Mouse (Mus musculus) left cerebral cortex, postnatal 10 days (tissue): ENCODE results near the gene Ccdc93. TPM values are rescaled to one million over a fixed set of nuclear protein-coding genes. Genes with fewer than 3 reads are reported as not detected.

ENCODE experiments used
- DNase-seq, 2 experiments: peaks; one replicate each; pipeline ENCODE4 v3.0.0; 2021 to 2022; ENCODE audit warnings: low spot score in 2 of 2, mixed read lengths in 1 of 2; ENCODE audit errors: extremely low spot score in 1 of 2
- intact Hi-C: fragments of 180-260 bp; cut with DNase I; formaldehyde crosslinking; loops from one replicate; pipeline ENCODE4 v1.15.1; 2025
- total RNA-seq, 2 experiments: library from RNA; stranded (reverse); gene quantifications; 2 replicates each; pipeline ENCODE4 v1.2.3; 2021

The Ccdc93 gene
- total RNA-seq, 2 experiments from 2014 or later, result 22.8 to 23.1 TPM

DNA sequence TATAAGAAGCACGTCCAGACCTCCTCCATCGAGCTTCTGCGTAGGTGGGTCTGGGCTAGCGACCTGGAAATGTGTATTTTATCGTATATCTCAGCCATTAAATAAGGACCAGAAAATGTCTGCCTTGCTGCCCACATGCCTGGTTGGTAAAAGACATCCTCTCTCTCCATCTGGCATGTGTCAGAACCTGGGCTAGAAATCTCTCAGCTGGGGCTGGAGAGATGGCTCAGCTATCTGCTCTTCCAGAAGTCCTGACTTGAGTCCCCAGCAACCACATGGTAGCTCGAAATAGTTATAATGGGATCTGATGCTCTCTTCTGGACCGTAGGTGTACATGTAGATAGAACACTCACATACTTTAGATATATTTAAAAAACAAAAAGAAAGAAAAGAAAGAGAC, 5.1 kb downstream of the Ccdc93 start:
- no peak for DNase-seq
- intact Hi-C loops, result no loop called here

DNA sequence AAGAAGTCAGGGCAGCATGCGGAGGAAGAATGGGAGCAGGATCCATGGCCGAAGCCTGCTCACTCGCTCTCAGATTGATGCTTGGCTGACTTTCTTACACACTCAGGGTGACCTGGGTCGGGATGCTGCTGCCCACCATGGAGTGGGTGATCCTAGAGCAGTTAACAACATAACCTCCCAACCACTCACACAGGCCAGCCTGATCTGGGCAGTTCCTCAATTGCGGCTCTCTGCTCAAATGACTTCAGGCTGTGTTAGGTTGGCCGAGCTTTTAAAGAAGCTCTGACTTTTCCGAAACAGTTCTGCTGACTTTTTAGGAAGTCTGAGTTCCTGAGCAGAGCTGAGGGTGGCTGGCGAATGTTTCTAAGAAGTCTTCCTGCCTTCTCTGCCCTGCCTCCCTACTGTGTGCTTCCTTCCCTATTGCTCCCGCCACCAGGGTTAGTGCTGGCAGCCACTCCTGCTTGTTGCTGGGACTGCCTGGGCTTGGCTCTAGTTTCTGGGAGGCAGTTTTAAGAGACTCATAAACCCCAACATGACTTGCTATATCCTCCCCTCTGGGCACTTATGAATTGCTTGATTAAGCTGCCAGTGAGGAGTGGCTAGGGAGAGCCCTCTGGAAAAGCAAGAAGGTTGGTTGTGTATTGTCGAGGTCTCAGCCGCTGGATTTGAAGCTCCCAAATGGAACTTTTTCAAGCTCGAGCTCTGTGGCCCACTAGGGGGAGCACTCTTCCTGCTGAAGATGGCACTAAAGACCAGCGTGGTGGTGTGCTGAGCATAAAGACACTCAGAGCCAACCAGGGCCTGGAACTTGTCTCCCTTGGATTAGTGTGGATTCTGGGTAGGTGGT, 9.9 kb downstream of the Ccdc93 start:
- intact Hi-C loops, result loop anchor here (5.0 kb wide), 2 partner anchors 52 to 107 kb away; no protein-coding TSS in a partner anchor
- peak; percentile 59 to 76 for DNase-seq

DNA sequence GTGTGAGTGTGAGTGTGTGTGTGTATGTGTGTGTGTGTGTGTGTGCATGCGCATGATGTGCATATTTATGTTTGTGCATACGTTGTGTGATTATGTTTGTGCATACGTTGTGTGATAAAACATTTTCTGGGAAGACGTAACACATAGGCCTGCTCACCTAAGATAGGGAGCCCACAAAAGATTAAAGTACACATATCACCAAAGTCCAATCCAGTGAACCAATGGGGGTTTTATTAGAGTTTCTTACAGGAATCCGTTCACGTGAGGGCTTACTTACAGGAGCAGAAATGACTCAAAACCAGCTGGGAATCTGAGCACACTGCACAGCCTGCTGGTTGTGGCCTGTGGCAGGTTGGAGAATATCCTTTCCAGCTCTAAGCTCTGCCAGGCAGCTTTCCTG, 13.3 kb downstream of the Ccdc93 start:
- intact Hi-C loops, result loop anchor here (5.0 kb wide), 2 partner anchors 48 to 103 kb away; no protein-coding TSS in a partner anchor

DNA sequence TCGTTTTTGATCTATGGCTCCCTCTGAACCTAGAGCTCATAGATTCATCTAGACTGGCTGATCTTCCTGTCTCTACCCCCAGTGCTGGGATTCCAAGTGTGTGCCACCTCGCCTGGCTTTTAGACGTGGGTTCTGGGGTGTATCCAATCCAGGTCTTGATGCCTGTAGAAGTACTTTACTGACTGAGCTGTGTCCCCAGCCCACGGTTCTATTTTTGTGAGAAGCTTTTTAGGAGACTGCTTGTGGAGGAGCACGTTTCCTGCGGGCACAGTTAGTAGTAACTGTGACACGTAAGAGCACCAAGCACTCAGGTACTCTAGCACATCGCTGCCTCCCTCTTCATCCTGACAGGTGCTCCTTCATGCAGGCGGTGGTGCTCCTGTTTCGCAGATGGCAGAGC, 16.4 kb downstream of the Ccdc93 start:
- no peak for DNase-seq
- intact Hi-C loops, result no loop called here

More for the DNA sequence above, 13.3 kb downstream of the Ccdc93 start:
- DNase-seq, result no peak

DNA sequence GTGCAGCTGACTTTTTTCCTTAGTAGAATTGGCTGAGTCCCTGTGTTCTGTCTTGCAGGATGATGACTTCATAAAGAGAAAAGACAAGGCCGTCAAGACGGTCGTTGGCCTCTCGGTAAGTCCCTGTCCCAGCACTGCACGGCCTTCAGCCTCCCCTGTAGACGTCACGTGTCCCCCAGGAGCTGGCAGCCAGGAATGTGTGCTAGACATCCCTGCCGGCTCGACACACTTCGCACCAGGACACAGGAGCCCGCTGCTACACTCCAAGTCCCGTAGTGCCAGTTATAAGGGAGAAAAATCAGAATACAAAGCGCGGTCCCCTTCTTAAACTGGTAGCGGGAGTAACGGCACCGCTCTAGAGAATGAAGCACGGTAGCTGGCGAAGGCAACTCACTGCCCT, 17.3 kb downstream of the Ccdc93 start:
- intact Hi-C loops, result no loop called here
- no peak for DNase-seq

DNA sequence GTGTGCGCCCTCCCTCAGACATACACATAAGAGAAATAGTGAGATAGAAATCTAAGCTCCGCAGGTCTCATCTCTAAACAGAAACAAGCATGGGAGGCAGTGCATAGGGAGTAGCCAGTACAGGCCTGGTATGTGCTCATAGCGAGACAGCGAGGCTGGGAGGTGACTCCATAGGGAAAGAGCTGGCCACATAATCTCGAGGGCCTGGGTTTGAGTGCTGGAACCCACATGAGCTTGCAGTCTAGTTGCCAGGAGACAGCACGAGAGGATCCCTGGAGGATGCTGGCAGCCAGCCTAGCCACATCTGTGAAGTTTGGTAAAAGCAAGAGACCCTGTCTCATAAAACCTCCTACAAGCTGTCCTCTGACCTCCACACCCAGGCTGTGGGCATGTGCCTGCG, 20.2 kb downstream of the Ccdc93 start:
- intact Hi-C loops, result no loop called here
- no peak for DNase-seq

DNA sequence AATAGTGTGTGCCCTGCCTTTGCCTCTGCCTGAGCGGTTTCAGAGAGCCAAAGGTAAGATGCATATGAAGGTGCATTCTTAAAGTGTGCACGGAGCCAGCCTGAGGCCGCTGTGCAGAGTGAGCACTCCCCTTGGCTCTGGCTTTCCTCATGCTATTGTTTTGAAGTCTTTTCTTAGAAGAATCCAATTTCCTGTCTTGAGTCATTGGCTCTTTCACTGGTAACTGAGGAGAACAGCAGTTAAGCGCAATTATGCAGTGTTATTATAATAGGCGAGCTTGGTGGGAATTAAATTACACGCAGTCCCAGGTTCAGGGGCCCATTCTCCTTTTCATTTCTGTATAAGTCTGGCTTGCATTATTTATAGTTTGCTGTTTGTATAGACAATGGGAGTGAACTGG, 21.6 kb downstream of the Ccdc93 start:
- DNase-seq, result no peak
- intact Hi-C loops, result no loop called here

DNA sequence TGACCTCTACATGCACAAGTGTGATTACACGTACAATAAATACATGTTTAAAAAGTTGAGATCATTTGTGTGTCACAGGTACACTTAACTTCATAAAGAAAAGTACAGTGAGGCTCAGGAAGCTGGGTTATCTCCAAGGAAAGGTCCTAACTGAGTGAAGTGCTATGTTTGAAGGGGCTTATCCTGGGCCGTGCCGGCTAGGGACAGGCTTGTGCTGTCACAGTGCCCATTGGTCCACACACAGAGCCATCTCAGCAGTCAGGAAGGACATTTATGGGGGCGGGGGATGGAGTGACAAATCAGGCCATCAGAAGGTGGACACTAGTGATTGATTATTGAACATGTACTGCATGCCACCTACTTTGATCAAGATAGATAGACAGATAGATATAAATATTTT, 22.2 kb downstream of the Ccdc93 start:
- intact Hi-C loops, result no loop called here
- no peak for DNase-seq

DNA sequence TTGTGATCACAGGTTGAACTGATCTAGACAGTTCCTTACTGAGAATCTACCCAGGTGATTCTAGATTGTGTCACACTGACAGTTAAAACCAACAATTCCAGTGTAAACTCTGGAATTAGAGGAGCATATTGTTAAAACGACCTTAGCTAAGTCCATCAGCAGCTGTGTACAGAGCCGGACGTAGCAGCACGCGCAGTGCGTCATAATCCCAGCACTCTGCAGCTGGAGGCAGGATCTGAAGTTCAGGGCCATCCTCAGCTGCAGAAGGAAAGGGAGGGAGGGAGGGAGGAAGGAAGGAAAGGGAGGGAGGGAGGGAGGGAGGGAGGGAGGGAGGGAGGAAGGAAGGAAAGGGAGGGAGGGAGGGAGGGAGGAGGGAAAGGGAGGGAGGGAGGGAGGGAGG, 24.1 kb downstream of the Ccdc93 start:
- intact Hi-C loops, result no loop called here
- no peak for DNase-seq

DNA sequence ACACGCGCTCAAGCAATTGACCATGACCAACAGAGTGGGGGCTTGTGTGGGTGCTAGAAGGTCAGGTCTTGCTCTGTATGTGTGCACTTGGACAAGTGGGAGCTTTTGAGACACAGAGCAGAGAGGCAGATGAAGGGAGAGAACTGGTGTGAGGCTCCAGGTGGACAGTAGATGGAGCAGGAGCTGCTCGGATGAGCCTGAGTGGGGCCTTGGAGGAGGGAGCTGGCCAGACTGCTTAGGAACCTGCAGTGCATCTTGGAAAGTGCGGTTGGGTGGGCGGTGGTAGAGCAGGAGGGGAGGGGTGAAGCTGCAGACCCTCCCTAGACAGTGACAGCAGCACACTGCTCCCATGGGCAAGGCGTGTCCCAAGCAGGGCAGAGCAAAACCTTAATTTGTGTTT, 29.2 kb downstream of the Ccdc93 start:
- peak in 1 of 2 experiments; percentile 53 for DNase-seq
- intact Hi-C loops, result loop anchor here (10.0 kb wide), 1 partner anchor 95 kb away; no protein-coding TSS in a partner anchor

DNA sequence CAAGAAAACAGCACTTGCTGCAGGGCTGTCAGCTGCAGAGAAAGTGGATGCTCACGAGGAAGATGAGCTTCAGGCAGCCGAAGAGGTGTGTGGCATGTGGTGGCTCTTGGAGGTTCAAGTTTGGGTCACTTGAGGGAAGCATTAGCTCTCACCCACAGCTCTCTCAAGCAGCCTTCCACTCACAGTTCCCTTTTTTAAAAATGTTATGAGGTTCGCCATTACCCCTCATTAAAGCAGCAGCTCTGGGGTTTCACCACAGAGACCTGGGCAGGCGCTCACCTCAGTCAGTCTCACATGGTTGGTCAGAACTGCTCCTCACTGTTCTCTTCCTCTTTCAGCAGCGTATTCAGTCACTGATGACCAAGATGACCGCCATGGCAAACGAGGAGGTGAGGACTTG, 31.0 kb downstream of the Ccdc93 start:
- intact Hi-C loops, result loop anchor here (10.0 kb wide), 1 partner anchor 93 kb away; no protein-coding TSS in a partner anchor
- no peak for DNase-seq

DNA sequence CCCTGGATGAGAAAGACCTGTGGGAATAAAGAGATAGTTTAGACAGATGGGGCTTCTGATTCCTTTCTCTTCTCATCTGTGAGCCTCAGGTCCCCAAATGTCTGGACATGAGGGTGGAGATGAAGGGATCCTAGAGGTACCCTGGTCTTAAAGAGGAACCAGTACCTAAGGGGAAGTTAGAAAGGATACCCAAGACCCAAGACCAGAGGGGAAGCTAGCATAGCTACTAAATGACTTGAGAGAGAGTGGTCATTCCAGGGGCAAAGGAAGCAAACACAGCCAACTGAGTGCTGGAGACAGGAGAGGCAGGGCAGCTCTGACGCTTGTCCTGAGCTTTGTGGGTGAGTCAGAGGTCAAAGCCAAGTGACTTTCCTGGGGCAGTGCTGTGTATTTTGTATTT, 31.8 kb downstream of the Ccdc93 start:
- intact Hi-C loops, result loop anchor here (10.0 kb wide), 1 partner anchor 92 kb away; no protein-coding TSS in a partner anchor
- no peak for DNase-seq

DNA sequence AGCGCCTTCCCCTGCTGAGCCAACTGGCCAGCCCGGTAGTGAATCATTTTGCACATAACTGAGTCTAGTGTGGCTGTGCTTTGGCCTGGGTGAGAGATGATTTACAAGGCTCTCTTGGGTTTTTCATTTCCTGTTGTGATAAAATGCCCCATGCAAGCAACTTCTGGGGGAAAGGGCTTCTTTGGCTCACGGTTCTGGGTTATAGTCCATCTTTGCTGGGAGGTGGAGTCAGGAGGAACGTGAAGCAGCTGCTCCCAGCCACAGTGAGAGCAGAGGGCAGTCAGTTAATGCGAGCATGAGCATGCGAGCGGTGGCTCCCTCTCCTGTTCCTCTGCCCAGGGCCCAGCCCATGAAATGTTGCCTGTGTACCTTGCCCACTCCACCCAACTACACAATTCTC, 33.0 kb downstream of the Ccdc93 start:
- no peak for DNase-seq
- intact Hi-C loops, result loop anchor here (10.0 kb wide), 1 partner anchor 91 kb away; no protein-coding TSS in a partner anchor

DNA sequence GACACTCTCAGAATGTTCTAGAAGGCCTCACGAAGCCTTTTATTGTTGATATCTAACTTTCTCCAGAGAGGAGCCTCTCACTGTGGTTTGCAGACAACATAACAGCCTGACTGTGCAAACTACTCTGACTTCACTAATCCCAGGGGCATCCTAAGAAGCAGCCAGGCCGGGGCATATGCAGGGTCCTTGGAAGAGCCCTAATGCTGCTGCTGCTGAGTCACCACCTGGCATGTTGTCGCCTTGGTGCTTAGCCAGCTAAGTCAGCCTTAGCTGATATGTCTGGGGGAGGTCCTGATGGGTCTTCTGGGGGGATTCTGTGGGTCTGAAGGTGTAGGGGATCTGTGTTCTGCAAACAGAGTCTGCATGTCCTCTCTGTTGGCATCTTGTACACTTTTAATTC, 35.4 kb downstream of the Ccdc93 start:
- no peak for DNase-seq
- intact Hi-C loops, result loop anchor here (10.0 kb wide), 1 partner anchor 89 kb away; no protein-coding TSS in a partner anchor

DNA sequence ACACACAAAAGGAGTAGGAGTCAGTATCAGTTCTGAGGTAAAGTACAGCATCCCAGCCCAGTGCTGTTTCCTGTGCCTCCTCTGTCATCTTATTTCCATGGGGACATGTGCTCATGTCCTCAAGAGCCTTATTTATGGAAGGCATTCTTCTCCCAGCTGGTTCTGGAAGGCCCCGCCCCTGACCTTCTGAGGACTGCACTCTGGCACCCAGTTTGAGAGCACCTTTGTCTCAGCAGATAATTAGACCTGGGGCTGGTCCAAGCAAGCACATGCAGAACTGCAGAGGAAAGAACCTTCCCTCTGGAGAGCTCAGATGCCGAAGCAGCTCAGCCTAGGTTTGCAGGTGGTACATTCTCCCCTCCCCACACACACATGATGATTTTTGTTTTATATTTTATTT, 37.4 kb downstream of the Ccdc93 start:
- no peak for DNase-seq
- intact Hi-C loops, result loop anchor here (10.0 kb wide), 1 partner anchor 87 kb away; no protein-coding TSS in a partner anchor

DNA sequence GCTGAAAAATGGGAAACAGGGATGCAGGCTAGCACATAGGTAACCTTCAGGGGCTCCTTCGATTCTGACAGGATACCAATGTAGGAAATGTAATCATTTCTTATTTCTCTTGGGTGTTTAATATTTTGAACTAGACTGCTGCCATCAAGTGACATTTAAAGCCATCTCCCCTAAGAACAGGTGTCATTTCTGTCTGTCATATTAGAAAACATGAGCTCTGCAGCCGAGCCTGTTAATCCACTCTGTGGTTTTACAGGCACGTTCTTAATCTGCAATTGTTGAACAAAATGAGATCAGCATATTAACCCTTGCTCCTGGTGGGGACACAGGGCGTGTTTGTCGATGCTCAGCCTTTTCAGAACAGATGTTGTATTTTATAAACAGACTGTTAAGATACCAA, 40.7 kb downstream of the Ccdc93 start:
- intact Hi-C loops, result no loop called here
- no peak for DNase-seq

DNA sequence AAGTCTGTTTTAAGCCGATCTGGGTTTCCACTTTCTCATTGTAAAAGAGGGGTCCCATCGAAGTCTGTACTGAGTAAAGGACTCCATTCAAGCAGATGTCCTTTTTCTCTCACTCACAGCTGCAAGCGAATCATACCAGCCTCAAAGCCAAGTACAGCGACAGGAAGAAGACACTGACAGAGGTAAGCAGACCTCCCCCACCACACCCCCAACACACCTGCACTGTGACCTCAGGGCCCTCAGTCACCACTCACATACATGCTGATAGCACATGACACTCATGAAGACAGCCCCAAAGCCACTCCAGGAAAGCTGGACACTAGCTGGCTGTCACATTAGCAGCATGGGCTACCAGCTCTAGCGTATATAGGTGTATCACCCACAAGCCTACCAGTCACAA, 46.9 kb downstream of the Ccdc93 start:
- intact Hi-C loops, result no loop called here

DNA sequence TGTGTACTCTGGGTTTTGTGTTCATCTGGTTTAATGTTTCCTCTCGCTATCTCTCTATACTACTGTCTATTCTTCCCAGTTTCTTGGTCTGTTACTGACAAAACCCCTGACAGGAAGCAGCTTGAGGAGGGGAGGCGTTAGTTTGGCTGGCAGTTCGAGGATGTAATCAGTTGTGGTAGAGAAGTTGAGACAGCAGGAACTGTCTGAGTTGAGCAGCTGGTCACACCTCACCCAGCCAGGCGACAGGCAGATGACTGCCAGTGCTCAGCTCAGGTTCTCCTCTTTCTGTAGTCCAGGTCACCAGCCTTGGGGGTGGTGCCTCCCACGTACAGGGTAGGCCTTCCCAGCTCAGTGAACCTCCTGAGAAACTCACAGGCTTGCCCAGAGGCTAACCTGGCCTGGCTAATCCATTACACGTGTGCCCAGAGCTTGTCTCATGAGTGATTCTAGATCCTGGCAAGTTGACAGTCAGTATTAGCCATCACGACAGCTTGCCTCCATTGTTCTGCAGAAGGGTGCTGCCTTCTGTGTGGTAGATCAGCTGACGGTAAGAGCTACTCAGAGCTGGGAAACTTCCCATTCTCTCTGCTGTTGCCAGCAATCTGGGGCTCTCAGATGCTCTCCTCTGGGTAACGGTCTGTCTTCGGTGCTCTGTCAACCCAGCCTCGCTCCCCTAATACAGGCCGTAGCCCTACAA, 47.6 kb downstream of the Ccdc93 start:
- intact Hi-C loops, result no loop called here

More for the DNA sequence above, 46.9 kb downstream of the Ccdc93 start:
- DNase-seq, result no peak

DNA sequence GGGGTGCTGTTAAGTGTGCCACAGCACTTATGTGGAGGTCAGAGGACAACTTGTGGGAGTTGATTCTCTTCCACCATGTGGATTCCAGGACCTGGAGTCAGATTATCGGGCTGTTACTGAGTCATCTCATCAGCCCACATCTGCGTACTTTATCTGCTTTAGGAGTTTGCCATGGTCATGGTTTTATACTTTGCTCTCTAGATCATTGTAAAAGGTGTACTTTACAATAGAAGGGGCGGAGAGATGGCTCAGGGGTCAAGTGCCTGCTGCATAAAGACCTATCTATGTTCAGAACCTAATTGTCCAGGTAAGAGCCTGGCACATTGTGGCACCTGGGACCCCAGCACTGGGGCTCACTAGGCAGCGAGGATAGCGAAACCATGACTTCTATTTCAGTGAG, 48.6 kb downstream of the Ccdc93 start:
- no peak for DNase-seq
- intact Hi-C loops, result no loop called here

More for the DNA sequence above, 47.6 kb downstream of the Ccdc93 start:
- DNase-seq, result peak in 1 of 2 experiments; percentile 29

DNA sequence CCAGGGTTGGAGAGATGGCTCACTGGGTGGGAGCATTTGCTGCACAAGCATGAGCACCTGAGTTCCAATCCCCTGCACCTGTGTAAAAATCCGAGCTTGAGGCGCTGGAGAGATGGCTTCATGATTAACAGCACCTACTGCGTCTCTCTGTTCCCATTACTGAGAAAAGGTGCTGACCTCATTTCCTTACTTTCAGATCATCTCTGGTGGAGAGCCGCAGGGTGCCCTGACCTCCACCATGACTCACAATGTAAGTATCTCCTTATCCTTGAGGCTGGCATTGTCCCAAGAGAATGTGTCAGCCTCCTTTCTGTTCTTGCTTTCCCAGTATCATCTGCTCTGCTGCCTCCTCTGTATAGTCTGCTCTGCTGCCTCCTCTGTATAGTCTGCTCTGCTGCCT, 52.2 kb downstream of the Ccdc93 start:
- DNase-seq, result no peak
- intact Hi-C loops, result no loop called here
